Mouse (Mus musculus) c-Kit-negative CD71-positive TER-119-positive erythroid progenitor cells, embryonic 14.5 days (primary cell): ENCODE measurements around the gene Creb5.

Experiments used
- DNase-seq: peaks from one replicate; pipeline ENCODE4 v3.0.0-alpha.2; 2013; ENCODE audit warnings: low read depth, low spot score

Gene Creb5

DNA sequence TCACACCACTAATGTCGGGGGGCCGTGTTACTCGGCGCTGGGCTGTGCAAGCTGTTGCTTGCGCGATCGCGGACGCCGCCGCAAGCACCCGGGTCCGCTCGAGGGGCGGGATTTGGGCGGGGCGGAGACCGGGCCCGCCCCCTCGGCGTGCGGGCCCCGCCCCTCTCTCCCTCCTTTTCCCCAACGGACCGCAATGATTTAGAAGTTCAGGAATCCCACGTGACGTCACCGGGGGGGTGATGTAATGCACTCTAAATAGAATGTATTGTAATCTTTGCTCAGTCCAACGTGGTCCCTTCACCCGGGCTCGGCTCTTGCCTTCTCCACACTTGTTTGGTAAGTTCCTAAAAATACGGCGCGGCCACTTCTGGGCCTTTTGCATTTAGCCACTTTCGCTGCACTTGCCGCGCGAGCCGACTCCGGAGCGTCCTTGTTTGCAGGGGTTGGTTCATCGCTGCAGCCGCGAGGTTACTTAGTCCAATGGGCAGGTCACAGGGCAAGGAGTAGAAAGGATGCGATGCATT, at the start of gene Creb5:
Gene Creb5, plus strand, starts transcription at position 233 of the 524 bp plus-strand sequence.
- no peak for DNase-seq

DNA sequence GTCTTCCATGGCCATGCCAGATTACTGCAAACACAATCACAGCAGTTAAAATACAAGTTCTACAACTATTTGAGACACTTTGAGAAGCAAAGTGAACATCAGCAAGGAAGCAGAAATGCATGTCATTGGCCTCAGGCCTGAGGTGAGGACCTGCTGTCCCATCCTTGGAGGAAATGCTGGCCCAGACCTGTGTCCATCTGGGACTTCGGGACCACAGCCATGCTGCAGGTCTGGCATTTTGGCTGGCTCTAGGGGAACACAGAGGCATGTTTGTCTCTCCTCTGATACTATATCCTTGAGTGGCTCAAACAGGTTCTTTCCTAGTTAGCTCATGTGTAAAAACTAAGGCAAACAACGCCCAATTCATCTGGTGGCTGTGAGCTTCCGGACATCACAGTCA, 27.2 kb upstream of the Creb5 start:
- DNase-seq = no peak

DNA sequence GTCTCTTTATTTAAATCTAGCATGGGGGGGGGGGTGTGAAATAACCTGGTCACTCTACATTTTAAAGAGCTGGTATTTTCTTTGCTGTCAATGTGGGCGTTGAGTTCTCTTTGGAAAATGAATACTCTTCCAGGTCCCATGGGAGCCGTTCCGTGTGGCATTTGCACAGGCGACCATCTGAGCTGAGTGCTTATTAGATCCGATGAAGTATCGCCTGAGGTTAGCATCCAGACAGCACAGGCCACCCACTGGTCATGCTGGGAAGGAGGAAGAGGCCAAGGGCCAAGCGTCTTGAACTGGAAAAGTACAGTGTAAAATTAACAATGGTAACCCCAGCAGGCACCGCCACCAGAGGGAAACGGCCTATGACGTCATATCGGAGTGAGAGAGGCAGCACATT, 24.7 kb upstream of the Creb5 start:
- no peak for DNase-seq

DNA sequence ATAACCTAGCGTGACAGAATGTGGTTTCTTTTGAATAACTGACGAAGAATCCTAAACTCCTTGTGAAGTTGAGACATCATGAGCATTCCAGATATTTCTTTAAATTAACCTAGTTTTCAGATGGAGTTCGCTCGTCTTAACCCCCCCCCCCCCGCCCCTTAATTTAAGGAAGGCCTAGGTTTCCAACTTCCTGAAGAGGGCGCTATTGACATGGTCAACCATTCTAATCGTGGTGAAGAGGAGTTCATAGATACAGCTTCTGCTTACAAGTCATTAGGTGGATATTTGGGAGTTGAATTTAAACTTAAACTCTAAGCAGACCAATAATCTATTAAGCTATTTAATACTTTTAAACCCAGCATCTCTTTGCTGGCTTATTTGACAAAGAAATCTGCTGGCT, 20.0 kb upstream of the Creb5 start:
- DNase-seq = no peak

DNA sequence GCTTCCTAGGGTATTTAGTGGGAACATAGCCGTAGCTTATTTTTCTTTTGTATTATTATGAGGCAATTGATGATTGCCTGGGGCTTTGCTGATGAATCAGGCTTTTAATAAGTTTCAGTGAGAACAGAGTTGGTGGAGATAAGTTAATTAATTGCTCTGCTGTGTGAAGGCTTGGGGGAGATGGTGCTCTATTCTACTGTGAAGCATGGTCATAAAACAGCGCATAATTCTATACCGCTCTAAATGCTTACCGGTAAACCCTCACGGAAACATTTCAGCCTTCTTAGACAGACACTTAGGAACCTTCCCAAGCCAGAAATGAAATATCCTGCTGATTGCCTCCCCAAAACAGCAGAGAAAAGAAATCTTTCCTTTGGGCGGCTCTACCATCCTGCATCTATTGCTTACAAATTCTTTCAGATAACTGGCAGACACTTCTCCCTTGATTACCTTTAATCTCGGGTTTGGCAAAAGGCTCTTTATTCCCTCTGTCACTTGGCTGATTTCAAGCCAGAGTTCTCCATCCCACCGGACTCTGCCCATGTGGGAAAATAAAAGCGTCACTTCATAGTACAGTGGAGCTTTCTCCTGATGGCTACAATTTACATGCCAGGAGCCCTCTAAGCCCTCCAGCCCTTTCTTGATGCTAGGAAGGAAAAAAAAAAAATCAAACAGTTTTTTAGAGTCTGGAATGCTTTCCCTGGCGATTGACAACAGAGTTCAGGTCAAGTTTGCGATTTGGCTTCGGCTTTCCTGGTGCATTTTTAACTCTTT, 19.2 kb upstream of the Creb5 start:
- DNase-seq = no peak

DNA sequence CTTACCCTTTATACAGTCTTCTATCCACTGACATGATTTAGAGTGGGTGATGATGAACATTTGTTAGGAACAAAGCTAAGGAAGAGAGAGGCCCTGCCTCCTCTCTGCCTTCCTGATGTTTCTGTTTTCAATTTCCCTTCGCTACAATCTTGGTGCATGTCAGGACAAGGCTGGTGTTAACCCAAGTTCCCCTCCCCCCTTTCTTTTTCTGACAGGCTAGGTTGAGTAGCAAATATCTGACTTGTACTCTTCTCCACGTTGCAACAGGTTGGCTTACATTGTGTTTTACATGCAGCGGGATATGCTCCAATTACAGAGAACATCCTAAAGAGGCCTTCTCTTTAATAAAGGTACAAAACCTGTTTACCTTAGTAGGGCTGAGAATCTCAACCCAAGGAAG, 15.9 kb upstream of the Creb5 start:
- no peak for DNase-seq

DNA sequence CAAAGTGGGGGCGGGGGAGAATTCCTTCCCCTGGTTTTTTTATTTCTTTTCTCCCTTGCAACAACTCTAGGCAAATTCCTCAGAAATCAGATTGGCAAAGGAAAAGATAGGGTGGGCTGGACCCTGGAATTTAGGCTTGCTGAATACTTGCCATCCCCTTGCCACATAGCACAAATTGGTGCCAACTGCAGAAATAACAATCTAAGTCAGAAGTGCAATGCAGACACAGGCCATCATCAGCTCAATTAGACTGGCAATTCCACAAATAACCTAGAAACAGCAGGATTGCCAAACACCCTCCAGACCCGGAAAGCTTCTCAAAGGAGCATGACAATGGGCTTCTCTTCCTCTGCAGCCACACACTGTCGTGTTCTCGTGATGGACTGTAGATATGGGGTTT, 15.4 kb upstream of the Creb5 start:
- no peak for DNase-seq

DNA sequence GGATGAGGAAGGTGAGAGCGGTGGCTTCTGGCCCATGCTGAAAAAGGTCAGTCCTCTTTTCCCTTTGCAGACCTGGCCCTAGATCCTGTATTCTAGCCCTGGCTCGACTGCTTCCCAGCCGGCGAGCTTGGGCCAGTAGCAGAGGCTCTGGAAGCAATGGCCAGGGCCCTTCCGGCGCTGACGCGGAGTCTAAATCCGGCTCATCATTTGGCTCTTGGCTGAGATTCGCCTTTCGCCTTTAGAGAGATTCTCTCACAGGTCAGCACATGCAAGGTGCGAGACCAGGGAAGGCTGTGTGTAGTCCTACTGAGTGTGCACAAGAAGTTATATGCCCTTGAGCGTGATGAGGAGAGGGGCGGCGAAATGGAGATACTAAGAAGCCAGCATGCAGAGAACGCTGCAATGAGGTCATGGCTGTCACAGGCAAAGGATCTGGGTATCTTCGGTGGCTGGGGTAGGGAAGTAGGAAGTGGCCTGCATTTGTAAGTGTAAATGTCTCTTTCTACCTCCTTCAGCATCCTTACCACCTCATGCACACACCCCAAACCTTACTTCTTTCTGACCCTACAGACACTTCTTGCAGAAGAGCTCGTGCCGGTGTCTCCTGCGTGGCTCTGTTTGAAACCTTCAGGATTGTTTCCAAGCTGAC, 557 bp upstream of the Creb5 start:
- no peak for DNase-seq

DNA sequence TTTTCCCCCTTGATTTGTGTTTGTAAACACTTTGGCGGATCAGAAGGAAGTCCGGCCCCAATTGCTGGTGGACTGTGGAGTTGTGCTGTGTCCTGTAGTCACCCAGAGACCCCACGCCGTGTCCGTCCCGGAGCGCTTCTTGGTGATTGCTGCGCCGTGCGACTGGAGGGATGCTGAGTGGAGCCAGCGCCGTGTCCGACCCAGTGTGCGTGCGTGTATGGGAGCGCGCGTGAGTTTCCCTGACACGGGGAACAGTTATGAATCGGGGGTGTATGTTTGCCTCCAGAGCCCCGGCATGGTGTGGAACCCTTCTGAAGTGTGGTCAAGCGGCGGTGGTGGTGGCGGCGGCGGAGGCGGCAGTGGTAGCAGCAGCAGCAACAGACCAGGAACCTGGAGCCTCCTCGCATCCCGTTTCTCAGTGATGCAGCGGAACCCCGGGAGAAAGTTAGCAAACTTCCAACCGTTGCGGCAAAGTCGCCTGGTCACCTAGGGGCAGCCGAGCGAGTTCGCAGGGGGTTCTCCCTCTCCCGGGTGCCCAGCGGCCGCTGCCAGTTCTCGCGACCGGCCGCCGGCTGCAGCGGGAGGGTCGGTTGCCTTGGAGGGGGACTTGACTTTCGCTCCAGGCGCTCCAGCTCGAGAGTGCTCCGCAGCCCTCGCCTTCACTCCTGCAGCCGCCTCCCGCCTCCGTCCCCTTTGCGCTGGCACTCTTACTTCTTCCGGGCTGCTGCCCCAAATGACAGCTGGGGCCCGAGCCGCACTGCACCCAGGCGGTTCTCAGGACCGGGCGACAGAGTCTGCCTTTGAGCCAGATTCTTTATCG, 702 bp downstream of the Creb5 start:
- no peak for DNase-seq

DNA sequence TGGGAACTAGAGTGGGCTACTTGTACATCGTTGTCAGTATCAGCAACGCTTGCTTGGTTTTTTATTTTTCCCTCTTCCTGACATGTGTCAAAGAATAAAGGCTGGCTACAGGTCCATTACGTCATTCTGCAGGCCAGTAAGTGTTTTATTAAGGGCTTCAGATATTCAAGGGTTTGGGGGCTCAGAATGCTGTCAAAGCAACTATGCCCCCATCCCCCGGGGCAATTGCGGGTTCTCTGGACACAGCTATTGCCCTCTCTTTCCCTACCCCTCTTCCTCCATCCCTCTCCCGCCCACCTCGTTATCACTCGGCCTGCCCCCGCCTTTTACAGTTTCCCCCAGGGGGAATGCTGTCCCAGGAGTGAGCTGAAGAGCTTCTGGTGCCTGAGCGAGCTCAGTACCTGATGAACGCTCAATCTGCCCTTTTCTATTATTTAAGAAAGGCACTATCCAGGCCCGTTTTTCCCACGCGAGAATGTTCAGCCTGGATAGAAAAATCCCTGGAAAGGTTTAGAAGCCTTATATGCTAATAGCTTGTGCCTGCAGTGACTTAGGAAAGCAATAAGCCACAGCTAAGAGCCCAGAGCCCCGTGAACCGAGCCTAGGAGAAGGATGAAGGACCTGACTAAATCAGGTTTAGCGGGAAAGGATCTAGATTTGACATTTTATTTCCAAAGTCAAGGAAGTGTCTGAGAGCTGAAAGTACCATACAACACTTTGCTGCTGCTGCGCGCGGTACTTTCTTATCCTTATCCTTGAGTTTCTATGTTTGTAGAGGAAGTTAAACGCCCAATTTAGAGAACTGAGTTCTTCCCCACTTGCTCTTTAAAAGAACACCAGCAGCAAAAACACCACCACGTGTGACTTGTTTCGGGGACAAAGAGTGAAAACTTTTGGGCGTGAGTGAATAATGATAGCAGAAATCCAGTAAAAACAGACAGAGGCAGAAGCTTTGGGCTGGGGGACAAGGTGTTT, 1.8 kb downstream of the Creb5 start:
- no peak for DNase-seq

DNA sequence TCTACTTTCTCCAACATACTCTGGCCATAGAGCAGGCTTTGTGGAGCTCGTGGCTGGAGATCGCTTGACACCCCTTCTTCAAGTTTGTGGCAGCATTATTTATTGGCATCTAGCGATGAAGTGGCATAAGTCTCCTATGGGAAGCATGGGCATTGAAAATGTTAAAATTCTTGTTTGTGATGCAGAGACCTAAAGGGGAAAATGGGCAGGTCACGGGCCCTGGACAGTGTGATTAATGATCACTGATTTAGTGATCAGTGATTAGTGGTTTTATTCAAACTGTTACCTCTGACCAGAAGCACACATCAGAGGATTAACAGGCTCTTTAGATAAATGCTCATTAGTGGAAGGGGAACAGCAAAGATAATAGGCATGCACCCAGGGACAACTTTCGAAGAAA, 2.6 kb downstream of the Creb5 start:
- no peak for DNase-seq

DNA sequence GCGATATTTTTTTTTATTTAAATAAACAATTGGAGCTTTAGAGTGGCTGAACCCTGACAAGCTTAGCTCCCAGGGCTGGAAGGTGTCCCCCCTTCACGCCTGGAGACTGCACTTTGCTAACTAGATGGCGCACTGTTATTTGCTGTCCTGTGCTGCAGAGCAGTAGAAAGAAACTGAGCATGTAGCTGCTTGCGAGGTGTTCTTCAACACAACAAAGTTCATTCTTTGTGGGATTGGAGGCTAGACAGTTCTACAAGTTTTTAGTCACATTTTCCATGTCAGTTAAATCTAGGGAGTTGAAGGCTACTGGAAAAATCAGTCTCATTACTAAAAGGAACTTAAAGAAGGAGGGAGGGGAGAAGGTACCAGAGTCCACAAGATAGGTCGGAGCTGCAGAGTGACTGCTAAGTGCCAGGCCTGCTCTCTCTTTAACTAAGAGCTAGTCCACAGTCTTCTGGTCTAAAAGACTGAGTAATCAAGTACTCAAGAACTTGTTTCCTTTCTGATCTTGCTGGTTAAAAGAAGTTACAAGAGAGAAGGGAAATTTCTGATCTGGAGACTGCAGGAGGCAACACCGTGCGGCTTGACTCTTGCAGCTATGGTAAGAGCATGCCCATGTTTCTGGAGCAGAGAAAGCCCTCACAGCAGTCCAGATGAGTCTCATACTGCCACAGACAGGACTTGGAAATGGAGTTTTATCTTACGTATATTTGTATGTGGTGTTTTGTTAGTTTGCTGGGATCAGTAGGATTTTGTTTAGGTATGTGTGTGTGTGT, 3.3 kb downstream of the Creb5 start:
- no peak for DNase-seq

DNA sequence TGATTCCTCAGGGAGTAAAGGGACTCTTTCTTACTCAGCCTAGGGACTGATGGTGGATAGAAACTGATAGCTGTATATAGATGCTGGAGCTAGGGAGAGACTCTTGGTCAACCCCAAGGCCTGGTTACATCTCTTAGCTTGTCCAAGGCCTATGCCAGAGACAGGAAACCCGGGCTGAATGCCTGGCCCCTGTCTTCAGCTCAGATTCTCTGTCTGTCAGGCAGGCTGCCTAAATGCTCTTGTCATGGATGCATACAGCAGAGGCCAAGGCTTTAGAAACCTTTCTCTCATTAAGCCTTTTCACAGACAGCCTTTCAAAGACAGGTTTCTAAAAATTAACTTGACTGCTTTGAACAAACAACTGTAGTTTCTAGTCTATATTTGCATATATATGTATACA, 5.9 kb downstream of the Creb5 start:
- DNase-seq = no peak

DNA sequence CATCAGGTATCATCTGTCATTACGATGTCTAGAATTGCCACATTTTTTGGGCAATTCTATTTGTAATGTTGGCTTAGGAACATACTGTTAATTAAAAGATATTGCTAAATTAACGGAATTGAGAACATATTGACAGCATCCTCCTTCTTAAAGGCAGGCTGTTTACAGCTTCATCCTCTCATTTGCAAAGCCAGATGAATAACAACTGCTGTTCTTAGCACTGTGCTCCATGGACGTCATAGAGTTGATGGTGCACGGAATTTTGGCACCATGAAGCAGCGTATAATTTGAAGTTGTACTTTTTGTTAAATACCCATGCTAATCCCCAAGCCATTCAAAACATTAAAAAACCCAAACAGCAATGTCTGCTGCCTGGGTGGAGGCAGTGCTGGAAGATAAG, 10.8 kb downstream of the Creb5 start:
- DNase-seq = no peak

DNA sequence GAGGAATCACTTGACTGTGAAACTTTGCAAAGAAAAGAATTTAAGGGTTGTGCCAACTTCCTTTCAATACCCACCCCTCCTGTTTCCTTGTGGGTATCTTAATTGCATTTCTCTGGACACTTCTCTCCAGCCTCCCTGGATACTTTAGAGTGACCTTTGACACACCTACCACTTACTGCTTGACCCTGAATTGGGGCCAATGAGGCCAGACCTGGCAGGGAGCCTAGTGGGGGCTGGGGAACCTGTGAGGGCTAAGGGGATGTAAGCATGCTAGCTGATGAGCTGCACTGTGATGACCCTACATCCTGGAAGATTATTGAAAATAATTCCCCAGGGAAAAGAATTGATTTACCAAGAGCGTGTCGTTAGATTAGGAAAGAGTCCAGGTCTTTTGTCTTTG, 17.1 kb downstream of the Creb5 start:
- no peak for DNase-seq

DNA sequence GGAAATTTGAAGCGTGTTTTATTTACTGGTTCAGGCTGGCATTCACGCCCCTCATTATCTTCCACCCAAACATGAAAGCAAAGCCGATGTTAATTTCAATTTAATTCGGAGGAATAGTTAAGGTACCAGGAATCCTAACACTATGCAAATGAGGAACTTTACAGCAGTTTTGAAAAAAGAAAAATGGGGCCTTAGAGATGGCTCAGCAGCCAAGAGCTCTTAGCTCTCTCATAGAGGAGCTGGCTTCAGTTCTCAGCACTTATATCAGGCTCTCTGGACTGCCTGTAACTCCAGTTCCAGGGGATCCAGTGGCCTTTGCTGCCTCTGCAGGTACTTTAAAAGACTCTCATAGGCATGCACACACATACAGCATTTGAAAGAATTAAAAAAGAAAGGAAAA, 19.1 kb downstream of the Creb5 start:
- DNase-seq = no peak

DNA sequence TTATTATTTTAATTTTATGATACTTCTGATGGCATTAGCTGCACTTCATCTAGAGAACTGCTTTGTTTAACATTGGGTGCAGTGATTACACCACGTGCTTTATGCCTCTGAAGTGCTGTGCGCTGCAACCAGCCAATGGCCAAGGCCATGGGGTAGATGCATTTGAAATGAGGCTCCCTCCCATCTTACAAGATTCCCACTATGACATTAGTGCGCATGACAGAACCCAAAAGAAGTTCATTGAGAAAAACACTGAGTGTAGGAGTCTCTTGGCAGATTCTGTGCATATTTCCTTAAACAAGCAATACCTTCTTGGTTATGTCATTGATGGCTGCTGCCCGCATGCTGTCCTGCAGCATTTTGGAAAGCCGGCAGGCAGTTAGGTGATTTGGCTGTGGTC, 19.6 kb downstream of the Creb5 start:
- DNase-seq = no peak

DNA sequence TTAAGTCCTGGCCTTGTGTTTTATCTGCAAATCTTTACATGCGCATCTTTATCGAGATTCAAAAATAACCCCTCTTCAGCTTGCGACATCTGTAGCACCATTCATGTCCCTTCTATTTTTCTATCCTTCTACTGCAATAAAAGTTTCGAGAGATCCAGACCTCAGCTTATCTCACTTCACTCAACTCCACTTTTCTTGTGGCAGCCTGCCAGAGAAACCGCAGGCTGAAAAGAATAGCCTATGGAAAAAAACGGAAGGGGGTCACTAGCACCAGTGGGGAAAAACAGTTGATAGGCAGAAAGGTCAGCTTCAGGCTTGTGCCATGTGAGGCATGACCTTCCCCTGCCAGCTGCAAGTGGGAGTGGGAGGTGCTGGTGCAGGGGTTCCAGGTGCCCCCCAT, 21.6 kb downstream of the Creb5 start:
- no peak for DNase-seq

DNA sequence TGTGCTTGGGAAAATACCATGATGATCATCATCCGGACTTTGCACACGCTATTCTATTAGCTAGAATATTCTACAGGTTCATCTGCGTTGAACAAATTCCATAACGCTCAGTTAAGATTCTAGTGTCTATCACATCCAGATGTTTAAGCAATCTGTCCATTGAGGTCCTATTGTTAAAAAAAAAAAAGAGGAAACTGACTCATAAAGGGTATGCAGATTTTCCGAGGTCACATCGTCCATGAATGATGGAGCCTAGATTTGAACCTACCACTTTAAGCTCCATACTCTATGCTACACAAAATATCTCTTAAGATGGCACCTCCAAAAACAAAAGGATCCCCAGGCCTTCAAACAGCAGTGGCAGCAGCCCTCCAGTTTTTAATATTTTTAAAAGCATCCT, 26.5 kb downstream of the Creb5 start:
- DNase-seq = no peak

DNA sequence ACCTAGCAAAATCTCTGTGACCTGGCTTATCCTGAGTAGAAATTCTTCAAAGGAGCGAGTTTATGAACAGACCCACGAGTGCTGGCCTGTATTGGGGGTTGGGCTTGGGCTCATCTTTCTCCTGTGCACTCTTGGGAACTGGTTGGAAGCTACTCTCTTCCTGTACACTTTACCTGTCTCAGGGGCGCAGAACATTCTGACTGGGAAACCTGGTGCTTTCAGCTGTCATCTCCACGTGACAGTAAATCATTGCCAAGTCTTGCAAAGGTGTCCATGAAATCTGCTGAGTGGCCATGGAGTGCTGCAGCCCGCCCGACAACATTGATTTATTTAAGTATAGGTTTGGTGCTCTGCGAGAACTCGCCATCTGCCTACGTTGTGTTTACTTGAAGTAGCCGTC, 27.1 kb downstream of the Creb5 start:
- no peak for DNase-seq
